Mouse (Mus musculus) cerebellum, postnatal 10 days (tissue): Measurements from ENCODE around the gene Rhox4a.
"Not testable (repeated sequence)": the region's sequence is repeated elsewhere in the genome, so short reads cannot be mapped to it uniquely, and the experiment has no call there.

Source experiments
- DNase-seq, 2 experiments: peaks; one replicate each; pipeline ENCODE4 v3.0.0; 2021; ENCODE audit warnings: mixed read lengths in 2 of 2

Gene Rhox4a

DNA sequence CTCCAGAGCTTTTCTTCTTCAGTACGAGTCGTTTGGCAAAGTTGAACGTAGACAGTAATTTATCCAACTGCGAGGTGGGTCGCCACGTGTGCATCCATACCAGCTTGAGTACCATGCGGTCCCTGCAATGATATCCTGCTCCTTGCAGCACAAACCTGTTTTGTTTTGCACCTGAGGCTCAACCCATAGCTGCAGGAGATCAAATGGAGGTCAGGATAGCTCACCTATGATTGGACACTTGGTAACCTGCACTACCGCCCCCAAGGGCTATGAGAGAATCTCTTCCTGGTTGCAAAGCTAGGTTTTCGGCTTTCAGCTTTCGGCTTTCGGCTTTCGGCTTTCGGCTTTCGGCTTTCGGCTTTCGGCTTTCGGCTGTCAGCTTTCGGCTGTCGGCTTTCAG is at the start of gene Rhox4a:
TSS of gene Rhox4a (plus strand) at position 301 of the 400 bp plus-strand sequence.
- DNase-seq = not testable (repeated sequence)

DNA sequence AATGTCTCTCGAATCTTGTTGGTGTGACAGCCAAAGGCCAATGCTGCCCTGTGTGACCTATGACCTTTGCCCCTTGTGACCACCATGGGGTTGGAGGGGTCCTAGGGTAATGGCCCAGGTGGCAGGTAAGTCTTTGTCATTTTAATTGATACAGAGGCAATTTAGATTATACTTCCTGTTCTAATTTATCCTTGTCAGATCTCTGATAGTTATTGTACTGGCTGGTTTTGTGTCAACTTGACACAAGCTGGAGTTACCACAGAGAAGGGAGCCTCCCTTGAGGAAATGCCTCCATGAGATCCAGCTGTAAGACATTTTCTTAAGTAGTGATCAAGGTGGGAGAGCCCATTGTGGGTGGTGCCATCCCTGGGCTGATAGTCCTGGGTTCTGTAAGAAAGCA is 43.0 kb upstream of the Rhox4a start, which contains the start of gene Rhox1:
TSS of gene Rhox1 (minus strand) at position 101 of the 400 bp plus-strand sequence.
- DNase-seq = not testable (repeated sequence)

DNA sequence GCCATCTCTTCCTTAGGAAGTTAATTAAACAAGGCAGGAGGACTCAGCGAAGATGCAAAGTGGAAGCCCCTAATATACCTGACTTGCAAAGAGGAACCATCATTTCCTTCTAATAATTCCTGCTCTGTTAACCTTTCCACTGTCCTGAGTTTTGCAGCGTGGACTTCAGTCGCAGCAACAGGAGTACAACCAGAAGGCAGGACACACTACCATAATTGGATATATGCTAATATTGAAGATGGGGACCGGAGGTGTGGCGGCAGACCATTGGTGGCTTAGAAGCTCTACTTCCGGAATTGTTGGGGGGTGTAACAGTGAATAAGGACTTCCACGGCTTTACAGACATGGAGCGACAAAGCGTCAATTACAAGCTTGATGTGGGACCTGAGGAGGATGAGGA is 20.5 kb upstream of the Rhox4a start, which contains the start of gene Rhox2a:
TSS of gene Rhox2a (plus strand) at position 301 of the 400 bp plus-strand sequence.
- DNase-seq = not testable (repeated sequence)

DNA sequence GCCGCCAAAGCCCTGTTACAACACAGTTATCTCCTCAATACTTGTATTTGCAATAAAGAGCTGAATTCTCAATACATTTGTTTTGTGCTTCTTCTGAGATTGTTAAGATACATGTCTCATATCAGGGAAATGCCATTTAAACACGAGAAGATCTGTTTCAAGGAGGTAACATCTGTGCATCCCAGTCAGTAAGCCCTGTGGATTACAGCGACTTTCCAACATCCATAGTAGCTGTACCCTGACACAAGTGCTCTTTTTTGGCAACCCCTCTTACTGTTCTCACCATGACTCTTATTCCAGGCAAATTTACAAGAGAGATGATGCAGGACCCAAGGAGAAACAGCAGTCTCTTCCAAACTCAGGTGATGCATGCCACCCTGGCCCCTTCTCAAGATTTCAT is 15.5 kb upstream of the Rhox4a start, which contains the start of gene Rhox3a:
TSS of gene Rhox3a (plus strand) at position 301 of the 400 bp plus-strand sequence.
- DNase-seq = not testable (repeated sequence)
